25 mouse cellular contexts compared by ENCODE assay signal in the genomic region with DNA sequence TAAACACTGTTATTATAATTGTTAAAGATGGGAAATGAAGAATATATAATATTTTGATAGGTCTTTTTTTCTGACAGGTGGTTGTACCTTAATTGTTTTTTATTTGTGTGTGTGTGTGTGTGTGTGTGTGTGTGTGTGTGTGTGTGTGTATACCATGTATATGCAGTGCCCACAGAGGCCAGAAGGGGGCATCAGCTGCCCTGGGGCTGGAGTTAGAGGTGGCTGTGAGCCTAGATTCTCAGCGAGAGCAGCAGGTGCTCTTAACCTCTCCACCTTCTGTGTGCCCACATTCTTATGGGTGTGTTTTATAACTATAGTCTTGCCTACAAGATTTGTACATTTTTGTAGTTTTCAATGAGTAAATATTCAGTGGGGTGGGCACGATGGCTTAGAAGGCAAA. TPM values are rescaled to one million over a fixed set of nuclear protein-coding genes. Genes with fewer than 3 reads are reported as not detected.
A peak's percentile ranks its signal among the peaks of the same experiment; 100 is the strongest.
DNase-seq lines count a peak whose midpoint lies in the region; ATAC-seq and TF ChIP-seq lines count a peak whose summit lies in the region.
"Had no signal": no experiment of that assay in that cellular context is flagged by ENCODE, and none has a peak within 500 bp of the region (broad histone marks: within the 10 kb centered on the region; RNA-seq: fewer than 3 reads in every experiment).

No protein-coding gene starts in this region.

- no peak overlapping the region for H3K4me3 ChIP-seq in heart, embryonic 15.5 days
- no peak overlapping the region for H3K4me3 ChIP-seq in liver, embryonic 14.5 days (ENCODE audit: insufficient read depth in 1 of 2, low read depth in 2 of 2, low read length in 2 of 2)
- no peak overlapping the region for H3K4me3 ChIP-seq in liver, embryonic 11.5 days (ENCODE audit: low read depth, low read length)
- no peak overlapping the region for H3K4me3 ChIP-seq in E14TG2a.4 (replicated peaks; ENCODE audit: low read length)
- no peak overlapping the region for H3K4me3 ChIP-seq in bone marrow, adult 2 months (replicated peaks; ENCODE audit: control insufficient read depth, low read depth, low read length)
- H3K4me3 ChIP-seq: embryonic facial prominence, embryonic 10.5 days; forebrain, embryonic 15.5 days; limb, embryonic 12.5 days; neural tube, embryonic 15.5 days had no signal

- no peaks in the 10 kb centered on the region for H3K9me3 ChIP-seq in heart, embryonic 15.5 days (replicated peaks)
- no peaks in the 10 kb centered on the region for H3K9me3 ChIP-seq in liver, embryonic 14.5 days (ENCODE audit: control insufficient read depth, low read length)
- H3K9me3 ChIP-seq in liver, embryonic 11.5 days (ENCODE audit: control insufficient read depth, low read length), result no peaks in the 10 kb centered on the region
- H3K9me3 ChIP-seq in E14TG2a.4 (ENCODE audit: low read length), result no peaks in the 10 kb centered on the region
- H3K9me3 ChIP-seq: embryonic facial prominence, embryonic 10.5 days; forebrain, embryonic 15.5 days; limb, embryonic 12.5 days; neural tube, embryonic 15.5 days had no signal

- no peak for ATAC-seq in heart, embryonic 15.5 days (replicated peaks; ENCODE audit: insufficient number of reproducible peaks, insufficient read depth, low FRiP score, low read depth)
- ATAC-seq in liver, embryonic 14.5 days (ENCODE audit: insufficient read depth), result no peak
- ATAC-seq in liver, embryonic 11.5 days (replicated peaks; ENCODE audit: low FRiP score), result no peak
- ATAC-seq: forebrain, embryonic 15.5 days had no signal

- H3K36me3 ChIP-seq in heart, embryonic 15.5 days, result no peaks in the 10 kb centered on the region
- H3K36me3 ChIP-seq in liver, embryonic 14.5 days (replicated peaks; ENCODE audit: control insufficient read depth, insufficient read depth, low read depth), result no peaks in the 10 kb centered on the region
- no peaks in the 10 kb centered on the region for H3K36me3 ChIP-seq in liver, embryonic 11.5 days (ENCODE audit: control insufficient read depth, insufficient read depth, low read length)
- no peaks in the 10 kb centered on the region for H3K36me3 ChIP-seq in E14TG2a.4 (ENCODE audit: insufficient read depth, low read length)
- H3K36me3 ChIP-seq: embryonic facial prominence, embryonic 10.5 days; forebrain, embryonic 15.5 days; limb, embryonic 12.5 days; neural tube, embryonic 15.5 days had no signal

- DNase-seq in heart, adult 11 months, result no peak
- no peak for DNase-seq in liver, embryonic 14.5 days (ENCODE audit: low read depth in 3 of 3, low spot score in 3 of 3)
- DNase-seq in liver, embryonic 11.5 days (ENCODE audit: low spot score), result no peak
- DNase-seq in Muller cell, postnatal 12 days (ENCODE audit: inconsistent ontology term), result no peak
- no peak for DNase-seq in layer of hippocampus, adult 9-11 months
- DNase-seq: adrenal gland, postnatal 36 days; cerebellum, adult 11 months; cerebellum, adult 9-11 months; gastrocnemius, postnatal 14 days; heart, adult 18-20 months; kidney, adult 8-10 months; kidney, postnatal 14 days; layer of hippocampus, postnatal 36 days; lung, postnatal 14 days; right cerebral cortex, adult 18-20 months; right cerebral cortex, postnatal 4 days; thymus, adult 2 months had no signal

- H3K27ac ChIP-seq in heart, embryonic 15.5 days, result peak overlapping the region; percentile 73; the same call in 1 of the 2 replicates
- no peak overlapping the region for H3K27ac ChIP-seq in liver, embryonic 14.5 days
- no peak overlapping the region for H3K27ac ChIP-seq in liver, embryonic 11.5 days (ENCODE audit: low read depth, low read length)
- H3K27ac ChIP-seq in bone marrow, adult 2 months (ENCODE audit: control insufficient read depth, insufficient read depth, low read depth, low read length, poor library complexity), result no peak overlapping the region
- H3K27ac ChIP-seq: embryonic facial prominence, embryonic 10.5 days; forebrain, embryonic 15.5 days; limb, embryonic 12.5 days; neural tube, embryonic 15.5 days had no signal

- no peak for TF ChIP-seq POLR2A in bone marrow, adult 2 months (IDR thresholded peaks at IDR 0.05; ENCODE audit: borderline replicate concordance, control insufficient read depth, low read depth, low read length)

- H3K9ac ChIP-seq in heart, embryonic 15.5 days, result no peak overlapping the region
- H3K9ac ChIP-seq in liver, embryonic 14.5 days (replicated peaks), result no peak overlapping the region
- H3K9ac ChIP-seq in liver, embryonic 11.5 days (ENCODE audit: low read depth, low read length), result no peak overlapping the region
- H3K9ac ChIP-seq: forebrain, embryonic 15.5 days; limb, embryonic 12.5 days; neural tube, embryonic 15.5 days had no signal

- TF ChIP-seq CTCF in liver, embryonic 14.5 days (IDR thresholded peaks at IDR 0.05; ENCODE audit: low read depth), result peak; percentile 56
- TF ChIP-seq CTCF in E14TG2a.4 (conservative IDR thresholded peaks at IDR 0.05; ENCODE audit: low read length), result peak; percentile 51
- peak; percentile 28; the same call in 1 of the 2 replicates for TF ChIP-seq CTCF in bone marrow, adult 2 months (IDR thresholded peaks at IDR 0.05; ENCODE audit: control insufficient read depth, insufficient read depth, low read length)

- no peak for TF ChIP-seq EP300 in liver, embryonic 14.5 days (IDR thresholded peaks at IDR 0.05; ENCODE audit: low read depth)

- no peaks in the 10 kb centered on the region for H3K27me3 ChIP-seq in heart, embryonic 15.5 days
- no peaks in the 10 kb centered on the region for H3K27me3 ChIP-seq in liver, embryonic 14.5 days (ENCODE audit: control insufficient read depth, insufficient read depth, low read length)
- no peaks in the 10 kb centered on the region for H3K27me3 ChIP-seq in liver, embryonic 11.5 days (replicated peaks; ENCODE audit: control insufficient read depth, insufficient read depth, low read length)
- peaks cover 4% of the 10 kb centered on the region; the same call in 1 of the 2 replicates for H3K27me3 ChIP-seq in E14TG2a.4 (ENCODE audit: insufficient read depth, low read length)
- H3K27me3 ChIP-seq: forebrain, embryonic 15.5 days; neural tube, embryonic 15.5 days had no signal

- H3K4me1 ChIP-seq in heart, embryonic 15.5 days (replicated peaks), result peaks cover 14% of the 10 kb centered on the region
- H3K4me1 ChIP-seq in liver, embryonic 14.5 days (replicated peaks; ENCODE audit: control insufficient read depth in 2 of 2, insufficient read depth in 2 of 2, low read length in 1 of 2), result no peaks in the 10 kb centered on the region
- H3K4me1 ChIP-seq in liver, embryonic 11.5 days (replicated peaks; ENCODE audit: control insufficient read depth, insufficient read depth, low read length), result no peaks in the 10 kb centered on the region
- H3K4me1 ChIP-seq in E14TG2a.4 (replicated peaks; ENCODE audit: low read depth, low read length), result no peaks in the 10 kb centered on the region
- no peaks in the 10 kb centered on the region; the same call in 1 of the 2 replicates for H3K4me1 ChIP-seq in bone marrow, adult 2 months (ENCODE audit: control insufficient read depth, insufficient read depth, low read length)
- H3K4me1 ChIP-seq: embryonic facial prominence, embryonic 10.5 days; forebrain, embryonic 15.5 days; limb, embryonic 12.5 days; neural tube, embryonic 15.5 days had no signal

- 78% methylated on average over 2 of the region's 2 CpGs for WGBS in heart, embryonic 15.5 days
- 71% methylated on average over 2 of the region's 2 CpGs for WGBS in liver, embryonic 14.5 days (ENCODE audit: insufficient replicate concordance)
- WGBS in liver, embryonic 11.5 days, result 90% methylated on average over 2 of the region's 2 CpGs
- WGBS in bone marrow, adult 2 months, result 91% methylated on average over 2 of the region's 2 CpGs

- H3K4me2 ChIP-seq in heart, embryonic 15.5 days, result no peak overlapping the region
- H3K4me2 ChIP-seq in liver, embryonic 14.5 days (ENCODE audit: low read depth), result no peak overlapping the region
- no peak overlapping the region for H3K4me2 ChIP-seq in liver, embryonic 11.5 days
- H3K4me2 ChIP-seq: forebrain, embryonic 15.5 days; limb, embryonic 12.5 days; midbrain, embryonic 11.5 days; neural tube, embryonic 15.5 days had no signal

RNA-seq across cellular contexts. Expression of a gene that starts 44.0 kb away (rescaled TPM):
- polyA plus RNA-seq in heart, embryonic 15.5 days (2015; fragmentation: Nextera tagmentation; extraction: Ambion mirVana), result 14.5 and 16.0 TPM in 2 replicates
- 1.6 and 2.1 TPM in 2 replicates for polyA plus RNA-seq in liver, embryonic 14.5 days (2012; rRNA removed)
- polyA plus RNA-seq in liver, embryonic 14.5 days (2014; fragmentation: Nextera tagmentation; extraction: Ambion mirVana), result 2.1 and 2.3 TPM in 2 replicates
- 9.4 and 11.4 TPM in 2 replicates for polyA plus RNA-seq in liver, embryonic 11.5 days (2014; fragmentation: Nextera tagmentation; extraction: Ambion mirVana)
- polyA plus RNA-seq in bone marrow, adult 2 months (2011; ENCODE audit: insufficient read depth, insufficient read length, low replicate concordance, missing spikeins), result 22.5 and 41.4 TPM in 2 replicates
